Mouse (Mus musculus): ENCODE data around the gene Baiap3.

DNA sequence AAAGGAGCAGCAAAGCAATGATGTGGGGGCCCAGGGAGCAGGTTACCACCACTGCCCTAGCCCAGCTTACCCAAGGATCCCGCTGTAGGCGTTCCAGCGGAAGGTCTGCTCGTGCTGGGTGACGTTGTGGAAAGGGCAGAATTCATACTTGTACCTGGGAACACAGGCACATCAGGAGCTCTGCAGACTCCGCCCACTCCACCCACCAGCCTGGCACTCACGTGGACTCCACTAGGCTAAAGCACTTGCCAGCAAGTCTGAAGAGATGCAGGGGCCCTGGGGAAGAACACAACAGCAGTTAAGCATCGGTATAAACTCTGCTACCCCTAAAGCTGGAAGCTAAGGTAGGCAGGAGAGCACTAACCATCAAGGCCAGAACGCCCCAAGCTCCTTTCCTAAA lies 20.5 kb downstream of the Baiap3 start:
- no peak for TF ChIP-seq CTCF (IDR thresholded peaks at IDR 0.05; ENCODE audit: low read depth, low read length)
- TF ChIP-seq POLR2A (IDR thresholded peaks at IDR 0.05; ENCODE audit: borderline replicate concordance, low read depth, low read length): no peak

Data from bone marrow macrophage, adult 2 months (primary cell).